9 mouse cellular contexts compared by ENCODE assay signal in the genomic region with DNA sequence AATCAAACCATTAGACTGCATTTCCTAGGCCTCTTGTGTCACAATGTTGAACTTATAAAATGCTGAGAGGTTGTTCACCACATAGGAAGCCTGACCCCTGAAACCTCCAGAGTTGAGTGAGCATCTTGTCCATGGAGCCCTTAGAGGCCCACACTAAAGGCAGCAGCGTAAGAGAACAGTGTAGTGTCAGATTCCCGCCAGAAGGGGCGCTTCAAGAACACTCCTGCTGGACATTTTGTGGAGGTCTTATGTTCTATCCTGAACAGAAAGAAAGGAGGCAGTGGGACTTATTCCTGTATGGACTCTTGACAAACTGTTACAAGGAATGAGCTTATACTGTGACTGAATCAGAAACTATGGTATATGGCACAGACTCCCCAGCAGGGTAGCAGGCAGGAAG. TPM values are rescaled to one million over a fixed set of nuclear protein-coding genes. Genes with fewer than 3 reads are reported as not detected.
DNase-seq lines count a peak whose midpoint lies in the region; ATAC-seq and TF ChIP-seq lines count a peak whose summit lies in the region.
"Had no signal": no experiment of that assay in that cellular context is flagged by ENCODE, and none has a peak within 500 bp of the region (broad histone marks: within the 10 kb centered on the region; RNA-seq: fewer than 3 reads in every experiment).

No protein-coding gene starts in this region.

- no peaks in the 10 kb centered on the region for H3K27me3 ChIP-seq in hindbrain, postnatal 0 days (ENCODE audit: insufficient read depth, low read length)
- no peaks in the 10 kb centered on the region for H3K27me3 ChIP-seq in hindbrain, embryonic 16.5 days (replicated peaks; ENCODE audit: control insufficient read depth, insufficient read depth, low read length)
- H3K27me3 ChIP-seq in CH12.LX (replicated peaks) (no peaks in the 10 kb centered on the region), Patski (no peaks in the 10 kb centered on the region)
- no peaks in the 10 kb centered on the region for H3K27me3 ChIP-seq in midbrain, postnatal 0 days (ENCODE audit: insufficient read depth, low read length)

- CTCF ChIA-PET in Patski (lab: Charles Lee), result interaction anchor here (0.7 to 2.4 kb wide), 5 partner anchors 9 to 114 kb away, joined by 3 to 12 read pairs (median 3); a partner anchor contains a TSS

- POLR2A ChIA-PET in Patski (lab: Charles Lee), result interaction anchor here (0.5 to 0.8 kb wide), 2 partner anchors 38 to 92 kb away, joined by 3 read pairs; no protein-coding TSS in a partner anchor

- no peak for TF ChIP-seq EP300 in CH12.LX (IDR thresholded peaks at IDR 0.05; ENCODE audit: low read length)

- no peak overlapping the region for H3K4me3 ChIP-seq in hindbrain, postnatal 0 days (ENCODE audit: low read length)
- H3K4me3 ChIP-seq in hindbrain, embryonic 16.5 days (ENCODE audit: low read length), result no peak overlapping the region
- H3K4me3 ChIP-seq in CH12.LX (replicated peaks in 1 of 3; ENCODE audit: low read depth in 2 of 3, low read length in 2 of 3, poor library complexity in 1 of 3), result no peak overlapping the region
- H3K4me3 ChIP-seq in midbrain, postnatal 0 days (ENCODE audit: low read depth, low read length), result no peak overlapping the region
- H3K4me3 ChIP-seq: erythroblast, embryonic 14.5 days; megakaryocyte, embryonic 14.5 days had no signal

- no peaks in the 10 kb centered on the region for H3K4me1 ChIP-seq in hindbrain, postnatal 0 days (ENCODE audit: insufficient read depth, low read length)
- no peaks in the 10 kb centered on the region for H3K4me1 ChIP-seq in hindbrain, embryonic 16.5 days (ENCODE audit: control insufficient read depth, insufficient read depth, low read depth, low read length)
- no peaks in the 10 kb centered on the region for H3K4me1 ChIP-seq in CH12.LX (ENCODE audit: control insufficient read depth in 1 of 2, insufficient read depth in 2 of 2)
- no peaks in the 10 kb centered on the region for H3K4me1 ChIP-seq in midbrain, postnatal 0 days (ENCODE audit: insufficient read depth, low read length)
- H3K4me1 ChIP-seq: megakaryocyte, embryonic 14.5 days had no signal

- TF ChIP-seq POLR2A in CH12.LX (IDR thresholded peaks at IDR 0.05; ENCODE audit: low read depth, low read length), result no peak

- H3K27ac ChIP-seq in hindbrain, postnatal 0 days, result no peak overlapping the region
- no peak overlapping the region for H3K27ac ChIP-seq in hindbrain, embryonic 16.5 days (ENCODE audit: low read depth, low read length)
- no peak overlapping the region for H3K27ac ChIP-seq in CH12.LX (ENCODE audit: insufficient read depth, low read depth)
- no peak overlapping the region for H3K27ac ChIP-seq in midbrain, postnatal 0 days (ENCODE audit: low read depth, low read length)

- H3K4me2 ChIP-seq in hindbrain, postnatal 0 days (ENCODE audit: low read depth, low read length), result no peak overlapping the region
- no peak overlapping the region for H3K4me2 ChIP-seq in hindbrain, embryonic 16.5 days (ENCODE audit: low read length)
- H3K4me2 ChIP-seq in CH12.LX (ENCODE audit: insufficient read depth, low read depth, poor library complexity, severe bottlenecking), result no peak overlapping the region
- H3K4me2 ChIP-seq in midbrain, postnatal 0 days (ENCODE audit: low read depth, low read length, poor library complexity, severe bottlenecking), result no peak overlapping the region

- no peaks in the 10 kb centered on the region for H3K79me2 ChIP-seq in CH12.LX (replicated peaks; ENCODE audit: control insufficient read depth, extremely low read depth, insufficient read depth, poor library complexity, severe bottlenecking)

- no peak for ATAC-seq in hindbrain, postnatal 0 days
- ATAC-seq in hindbrain, embryonic 16.5 days, result no peak
- no peak for ATAC-seq in Patski
- ATAC-seq in midbrain, postnatal 0 days (ENCODE audit: low FRiP score), result no peak

- TF ChIP-seq RAD21 in CH12.LX (IDR thresholded peaks at IDR 0.05; ENCODE audit: low read depth, low read length), result peak; percentile 58

- intact Hi-C loops in heart, postnatal 10 days (cut with DNase I), result loop anchor here (10.0 kb wide), 1 partner anchor 60 kb away; a partner anchor contains a TSS

- no peak overlapping the region for H3K9ac ChIP-seq in hindbrain, postnatal 0 days (replicated peaks; ENCODE audit: low read length)
- H3K9ac ChIP-seq in hindbrain, embryonic 16.5 days (ENCODE audit: low read depth, low read length), result no peak overlapping the region
- no peak overlapping the region for H3K9ac ChIP-seq in CH12.LX (ENCODE audit: insufficient read depth, low read depth)
- no peak overlapping the region for H3K9ac ChIP-seq in midbrain, postnatal 0 days (replicated peaks; ENCODE audit: low read length, poor library complexity, severe bottlenecking)

- H3K36me3 ChIP-seq in hindbrain, postnatal 0 days (ENCODE audit: insufficient read depth, low read length), result peaks cover 29% of the 10 kb centered on the region
- peaks cover 25% of the 10 kb centered on the region for H3K36me3 ChIP-seq in hindbrain, embryonic 16.5 days (ENCODE audit: control insufficient read depth, insufficient read depth, low read length)
- H3K36me3 ChIP-seq in CH12.LX (replicated peaks in 1 of 2; ENCODE audit: control insufficient read depth in 1 of 2, insufficient read depth in 1 of 2, low read length in 1 of 2), result peaks cover 26 to 68% of the 10 kb centered on the region in 2 experiments
- peaks cover 42% of the 10 kb centered on the region for H3K36me3 ChIP-seq in midbrain, postnatal 0 days (ENCODE audit: insufficient read depth, low read length)

- in situ Hi-C loops in CH12.LX (cut with MboI; ENCODE audit: low pct_ligation_motif_present, low pct_unique_long_range_greater_than_20kb, low sequenced_read_pairs) (no loop called here), Patski (cut with MboI; ENCODE audit: low pct_unique_long_range_greater_than_20kb) (no loop called here)

- peak; percentile 53 for DNase-seq in hindbrain, postnatal 0 days (ENCODE audit: low spot score)
- DNase-seq in CH12.LX (ENCODE audit: extremely low read depth) (peak; percentile 54), Patski (ENCODE audit: low read depth, low spot score) (no peak)
- peak; percentile 41 to 64 for DNase-seq in heart, postnatal 10 days
- DNase-seq in midbrain, postnatal 0 days (ENCODE audit: low spot score), result peak; percentile 63
- no peak for DNase-seq in urinary bladder, postnatal 36 days (ENCODE audit: low spot score in 2 of 2)

- H3K9me3 ChIP-seq in hindbrain, postnatal 0 days (ENCODE audit: low read length), result no peaks in the 10 kb centered on the region
- no peaks in the 10 kb centered on the region for H3K9me3 ChIP-seq in hindbrain, embryonic 16.5 days (ENCODE audit: control insufficient read depth, low read length)
- no peaks in the 10 kb centered on the region for H3K9me3 ChIP-seq in CH12.LX (replicated peaks; ENCODE audit: low read length)
- no peaks in the 10 kb centered on the region for H3K9me3 ChIP-seq in midbrain, postnatal 0 days (ENCODE audit: low read length)

- TF ChIP-seq CTCF in hindbrain, postnatal 0 days (IDR thresholded peaks at IDR 0.05; ENCODE audit: low read depth), result peak; percentile 69
- TF ChIP-seq CTCF in CH12.LX (conservative IDR thresholded peaks at IDR 0.05 in 1 of 2, IDR thresholded peaks at IDR 0.05 in 1 of 2; ENCODE audit: low read depth in 2 of 2, low read length in 2 of 2), result peak; percentile 69 to 77
- TF ChIP-seq CTCF in Patski (IDR thresholded peaks at IDR 0.05), result peak; percentile 65
- peak; percentile 63 for TF ChIP-seq CTCF in midbrain, postnatal 0 days (IDR thresholded peaks at IDR 0.05)

- dilution Hi-C loops in CH12.LX (cut with MboI; ENCODE audit: extremely low pct_ligation_motif_present, extremely low pct_unique_long_range_greater_than_20kb, low sequenced_read_pairs), result no loop called here

- WGBS in hindbrain, postnatal 0 days, result 33% methylated on average over 3 of the region's 3 CpGs
- WGBS in hindbrain, embryonic 16.5 days, result 36% methylated on average over 3 of the region's 3 CpGs
- 41% methylated on average over 3 of the region's 3 CpGs for WGBS in midbrain, postnatal 0 days

TF ChIP-seq in CH12.LX, 34 proteins besides CTCF, POLR2A, EP300 and RAD21:
- TF ChIP-seq SMC3 (IDR thresholded peaks at IDR 0.05; ENCODE audit: low read depth, low read length) (peak; percentile 48), ELF1 (IDR thresholded peaks at IDR 0.05; ENCODE audit: low read depth, low read length) (no peak), NELFE (IDR thresholded peaks at IDR 0.05; ENCODE audit: low read depth, low read length) (peak; percentile 11; the same call in 1 of the 2 replicates)

RNA-seq across cellular contexts. Expression of a gene that starts 10.0 kb away (rescaled TPM):
- total RNA-seq in hindbrain, postnatal 0 days (2014; rRNA removed), result 22.8 and 33.9 TPM in 2 replicates
- 26.2 and 29.7 TPM in 2 replicates for polyA plus RNA-seq in hindbrain, postnatal 0 days (2015; fragmentation: Nextera tagmentation; extraction: Ambion mirVana)
- 35.2 and 36.2 TPM in 2 replicates for polyA plus RNA-seq in hindbrain, embryonic 16.5 days (2015; fragmentation: Nextera tagmentation; extraction: Ambion mirVana)
- total RNA-seq in CH12.LX (2012; rRNA removed), result 51.1 and 62.9 TPM in 2 replicates
- total RNA-seq in CH12.LX (2014; rRNA removed), result 19.2 and 24.2 TPM in 2 replicates
- 26.2 and 31.0 TPM in 2 replicates for polyA plus RNA-seq in CH12.LX (2012; ENCODE audit: insufficient read length, low read depth)
- 100 TPM for polyA plus RNA-seq in Patski (2021)
- 10 to 100 TPM; 10.2 to 10.3 TPM for total RNA-seq in heart, postnatal 10 days (2021)
- 26.3 and 28.1 TPM in 2 replicates for total RNA-seq in midbrain, postnatal 0 days (2014; rRNA removed)
- polyA plus RNA-seq in midbrain, postnatal 0 days (2015; fragmentation: Nextera tagmentation; extraction: Ambion mirVana), result 25.1 and 27.5 TPM in 2 replicates

RNA-seq across cellular contexts. Expression of a gene that starts 20.7 kb away (rescaled TPM):
- total RNA-seq in hindbrain, postnatal 0 days (2014; rRNA removed), result 50.5 and 58.8 TPM in 2 replicates
- 43.1 TPM in 2 replicates for polyA plus RNA-seq in hindbrain, postnatal 0 days (2015; fragmentation: Nextera tagmentation; extraction: Ambion mirVana)
- 63.3 and 73.1 TPM in 2 replicates for polyA plus RNA-seq in hindbrain, embryonic 16.5 days (2015; fragmentation: Nextera tagmentation; extraction: Ambion mirVana)
- total RNA-seq in CH12.LX (2012; rRNA removed), result 12.2 and 12.7 TPM in 2 replicates
- total RNA-seq in CH12.LX (2014; rRNA removed), result 5.1 and 6.3 TPM in 2 replicates
- polyA plus RNA-seq in CH12.LX (2012; ENCODE audit: insufficient read length, low read depth), result 18.8 and 21.6 TPM in 2 replicates
- polyA plus RNA-seq in Patski (2021), result 30.1 TPM
- 10 to 100 TPM; 11.7 to 12.0 TPM for total RNA-seq in heart, postnatal 10 days (2021)
- 37.3 and 46.1 TPM in 2 replicates for total RNA-seq in midbrain, postnatal 0 days (2014; rRNA removed)
- 36.6 and 36.9 TPM in 2 replicates for polyA plus RNA-seq in midbrain, postnatal 0 days (2015; fragmentation: Nextera tagmentation; extraction: Ambion mirVana)

RNA-seq across cellular contexts. Expression of a gene that starts 29.7 kb away (rescaled TPM):
- total RNA-seq in hindbrain, postnatal 0 days (2014; rRNA removed), result 42.1 and 68.1 TPM in 2 replicates
- polyA plus RNA-seq in hindbrain, postnatal 0 days (2015; fragmentation: Nextera tagmentation; extraction: Ambion mirVana), result 38.7 and 43.3 TPM in 2 replicates
- polyA plus RNA-seq in hindbrain, embryonic 16.5 days (2015; fragmentation: Nextera tagmentation; extraction: Ambion mirVana), result 49.6 and 67.9 TPM in 2 replicates
- total RNA-seq in CH12.LX (2012; rRNA removed) (not detected in 2 replicates), CH12.LX (2014; rRNA removed) (not detected in 2 replicates)
- polyA plus RNA-seq in CH12.LX (2012; ENCODE audit: insufficient read length, low read depth) (not detected in 2 replicates), Patski (2021) (not detected)
- total RNA-seq in heart, postnatal 10 days (2021), result 100 to 1,000 TPM; 112 to 142 TPM
- 10.1 and 22.8 TPM in 2 replicates for total RNA-seq in midbrain, postnatal 0 days (2014; rRNA removed)
- polyA plus RNA-seq in midbrain, postnatal 0 days (2015; fragmentation: Nextera tagmentation; extraction: Ambion mirVana), result 14.1 and 16.4 TPM in 2 replicates
- polyA plus RNA-seq: erythroblast, embryonic 14.5 days had no signal

Comparison
In these comparisons a context has a peak if more than half of its experiments do, and no peak if none do; other contexts are left out.
1. DNase-seq: peak in hindbrain, postnatal 0 days (single experiment), CH12.LX (single experiment), heart, postnatal 10 days (2 of 2) and midbrain, postnatal 0 days (single experiment); none in Patski (single experiment) and urinary bladder, postnatal 36 days (0 of 2).
2. RNA of a gene that starts 29.7 kb away (polyA plus RNA-seq): 49.6 to 67.9 TPM in hindbrain, embryonic 16.5 days, 38.7 to 43.3 TPM in hindbrain, postnatal 0 days and 14.1 to 16.4 TPM in midbrain, postnatal 0 days; not detected in CH12.LX and not detected in Patski (single experiment); every median in the first group is over 10 times any median in the second.
3. Peak in every context shown above with its lines, with median percentiles within 50 percentile points of each other: CTCF ChIP-seq.